Comparison of ENCODE assay signal across 17 mouse cellular contexts in the genomic region with DNA sequence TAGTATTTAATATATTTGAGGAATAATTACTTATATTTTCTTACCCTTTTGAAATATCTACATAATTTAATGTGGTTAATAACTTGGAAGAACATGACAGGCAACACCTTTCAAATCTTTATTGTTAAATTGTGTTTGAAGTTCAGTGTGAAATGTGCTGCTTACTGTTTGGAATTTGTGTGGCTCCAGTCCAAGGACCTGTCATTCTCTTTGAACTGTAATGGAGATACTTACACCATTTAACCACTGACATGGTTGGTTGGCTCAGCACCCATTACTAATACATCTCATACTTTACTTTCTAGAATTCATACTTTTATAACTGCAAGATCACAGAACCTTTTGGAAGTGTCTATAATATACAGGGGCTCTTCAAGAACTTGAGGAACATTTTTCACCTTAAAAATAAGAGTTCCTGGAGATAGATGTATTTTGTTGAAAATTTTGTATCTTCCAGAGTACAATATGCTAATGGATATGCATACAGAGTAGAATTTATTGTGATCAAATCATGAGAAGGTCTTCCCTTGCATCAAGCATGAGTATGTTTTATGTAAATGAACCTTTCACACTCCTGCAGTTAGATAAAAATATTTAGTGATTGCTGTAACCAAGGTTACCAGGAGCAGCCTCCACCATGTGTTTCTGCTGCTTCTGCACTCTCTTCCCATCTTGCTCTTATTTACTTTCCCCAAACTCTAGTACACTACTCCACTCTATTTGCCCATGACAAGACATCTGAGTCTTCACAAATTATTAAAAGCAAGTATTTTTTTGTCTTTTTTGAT.
"Had no signal": no experiment of that assay in that cellular context is flagged by ENCODE, and none has a peak within 500 bp of the region (broad histone marks: within the 10 kb centered on the region; RNA-seq: fewer than 3 reads in every experiment).

No protein-coding gene starts in this region.

- H3K9ac ChIP-seq: limb, embryonic 12.5 days; limb, embryonic 15.5 days; liver, embryonic 14.5 days; liver, postnatal 0 days; lung, embryonic 14.5 days; midbrain, embryonic 12.5 days; midbrain, embryonic 15.5 days; neural tube, embryonic 12.5 days; neural tube, embryonic 15.5 days had no signal

- H3K4me2 ChIP-seq: limb, embryonic 12.5 days; limb, embryonic 15.5 days; liver, embryonic 11.5 days; lung, embryonic 14.5 days; midbrain, embryonic 12.5 days; midbrain, embryonic 15.5 days; neural tube, embryonic 12.5 days; neural tube, embryonic 15.5 days had no signal

- H3K4me3 ChIP-seq: limb, embryonic 12.5 days; limb, embryonic 15.5 days; midbrain, embryonic 12.5 days; midbrain, embryonic 15.5 days; neural tube, embryonic 12.5 days; neural tube, embryonic 15.5 days had no signal

- ATAC-seq: liver, postnatal 0 days; lung, postnatal 0 days; midbrain, embryonic 15.5 days had no signal

- DNase-seq: kidney, postnatal 14 days; kidney, postnatal 4 days; left cerebral cortex, postnatal 4 days; liver, postnatal 0 days; lung, embryonic 14.5 days; thymus, adult 18-20 months; thymus, postnatal 36 days had no signal

- H3K36me3 ChIP-seq: limb, embryonic 12.5 days; limb, embryonic 15.5 days; midbrain, embryonic 12.5 days; midbrain, embryonic 15.5 days; neural tube, embryonic 12.5 days; neural tube, embryonic 15.5 days had no signal

- H3K27ac ChIP-seq: limb, embryonic 12.5 days; limb, embryonic 15.5 days; liver, embryonic 14.5 days; macrophage; midbrain, embryonic 12.5 days; midbrain, embryonic 15.5 days; neural tube, embryonic 12.5 days; neural tube, embryonic 15.5 days had no signal

- H3K4me1 ChIP-seq: limb, embryonic 12.5 days; limb, embryonic 15.5 days; midbrain, embryonic 12.5 days; midbrain, embryonic 15.5 days; neural tube, embryonic 12.5 days; neural tube, embryonic 15.5 days had no signal

- H3K27me3 ChIP-seq: limb, embryonic 12.5 days; limb, embryonic 15.5 days; midbrain, embryonic 12.5 days; midbrain, embryonic 15.5 days; neural tube, embryonic 12.5 days; neural tube, embryonic 15.5 days had no signal

- H3K9me3 ChIP-seq: limb, embryonic 12.5 days; limb, embryonic 15.5 days; midbrain, embryonic 12.5 days; midbrain, embryonic 15.5 days; neural tube, embryonic 12.5 days; neural tube, embryonic 15.5 days had no signal
